Mouse (Mus musculus) left cerebral cortex, adult 11 months (tissue): ENCODE measurements around the gene Elp4.
A peak's percentile ranks its signal among the peaks of the same experiment; 100 is the strongest.

Experiments used
- DNase-seq: peaks from one replicate; pipeline ENCODE4 v3.0.0; 2022; ENCODE audit warnings: low spot score

Gene Elp4

GRCm38 (mm10) chr2:105682011-105682501, 222.3 kb downstream of the Elp4 start:
- DNase-seq, result no peak

DNA sequence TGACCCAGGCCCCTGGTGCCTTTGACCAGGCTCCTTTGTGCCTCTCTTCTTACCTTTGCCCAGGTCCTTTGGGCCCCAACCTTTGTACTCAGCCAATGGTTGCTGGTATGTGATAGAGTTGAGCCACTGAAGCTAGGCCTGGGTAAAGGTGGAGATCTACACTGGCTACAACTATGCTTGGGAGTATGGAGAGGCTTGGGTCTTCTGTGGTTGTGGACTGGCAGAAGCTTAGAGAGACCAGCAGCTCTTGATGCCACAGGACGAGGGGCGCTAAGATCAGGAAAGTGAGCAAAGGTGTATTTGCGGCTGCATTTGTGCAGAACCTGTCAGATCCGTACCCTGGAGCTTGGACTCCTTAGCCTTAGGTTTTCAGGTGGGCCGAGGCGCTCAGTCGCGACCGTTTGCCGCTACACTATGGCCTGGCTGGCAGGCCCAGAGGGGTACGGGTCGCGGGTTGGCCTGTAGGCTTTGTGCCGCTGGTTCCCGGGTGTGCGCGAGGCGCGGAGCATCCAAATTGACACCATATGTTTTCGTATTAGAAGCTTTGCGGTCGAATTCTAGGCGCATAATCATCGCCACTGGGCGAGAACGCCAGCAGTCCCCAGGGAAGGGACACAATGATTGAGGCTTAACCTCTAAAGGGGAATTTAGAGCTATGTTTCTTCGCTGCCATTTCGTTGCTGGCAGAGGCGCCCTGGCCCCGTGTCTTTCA, 223.2 kb downstream of the Elp4 start:
- no peak for DNase-seq

DNA sequence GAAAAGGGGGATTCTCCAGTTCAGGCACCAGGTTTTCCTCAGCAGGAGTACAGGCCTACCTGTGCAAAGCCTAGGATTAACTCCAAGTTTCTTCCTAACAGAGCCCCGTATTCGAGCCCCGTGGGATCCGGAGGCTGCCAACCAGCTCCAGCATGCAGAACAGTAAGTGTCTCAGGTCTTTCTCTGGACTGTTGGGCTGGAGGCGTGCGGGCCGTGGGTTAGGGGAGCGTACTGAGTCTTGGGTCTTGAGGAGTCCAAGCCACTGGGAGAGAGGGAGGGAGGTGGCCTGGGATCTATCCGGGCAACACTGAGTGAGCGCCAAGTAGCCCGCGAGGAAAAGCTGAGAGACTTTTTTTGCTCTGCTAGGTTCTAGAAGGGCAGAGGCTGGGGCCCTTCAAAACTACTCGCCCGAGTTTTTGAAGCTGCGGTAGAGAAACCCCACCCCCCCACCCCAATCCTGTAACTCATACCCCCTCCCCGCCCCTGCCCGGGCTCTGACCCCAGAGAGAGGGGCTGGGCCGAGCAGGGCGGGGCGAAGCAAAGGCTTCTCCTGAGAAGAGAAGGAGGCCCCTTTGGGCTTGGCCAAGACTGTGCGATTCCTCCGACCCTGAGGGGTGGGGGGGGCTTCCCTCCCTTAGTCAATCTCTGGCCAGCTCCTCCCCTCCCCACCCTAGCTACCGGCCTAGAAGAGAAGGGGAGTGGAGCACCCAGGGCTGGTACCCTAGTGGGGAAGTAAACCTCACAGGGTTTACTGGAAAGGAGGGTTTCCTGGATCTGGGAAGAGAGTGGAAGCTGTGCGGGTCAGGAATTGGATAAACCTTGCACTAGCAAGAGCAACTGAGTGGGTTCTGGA, 224.0 kb downstream of the Elp4 start:
- no peak for DNase-seq

GRCm38 (mm10) chr2:105679331-105679730, 225.0 kb downstream of the Elp4 start:
- no peak for DNase-seq

- no peak for DNase-seq
These were observed 225.5 kb downstream of the Elp4 start for GRCm38 (mm10) chr2:105678880-105679321.

GRCm38 (mm10) chr2:105678306-105678705, 226.1 kb downstream of the Elp4 start:
- DNase-seq, result no peak

DNA sequence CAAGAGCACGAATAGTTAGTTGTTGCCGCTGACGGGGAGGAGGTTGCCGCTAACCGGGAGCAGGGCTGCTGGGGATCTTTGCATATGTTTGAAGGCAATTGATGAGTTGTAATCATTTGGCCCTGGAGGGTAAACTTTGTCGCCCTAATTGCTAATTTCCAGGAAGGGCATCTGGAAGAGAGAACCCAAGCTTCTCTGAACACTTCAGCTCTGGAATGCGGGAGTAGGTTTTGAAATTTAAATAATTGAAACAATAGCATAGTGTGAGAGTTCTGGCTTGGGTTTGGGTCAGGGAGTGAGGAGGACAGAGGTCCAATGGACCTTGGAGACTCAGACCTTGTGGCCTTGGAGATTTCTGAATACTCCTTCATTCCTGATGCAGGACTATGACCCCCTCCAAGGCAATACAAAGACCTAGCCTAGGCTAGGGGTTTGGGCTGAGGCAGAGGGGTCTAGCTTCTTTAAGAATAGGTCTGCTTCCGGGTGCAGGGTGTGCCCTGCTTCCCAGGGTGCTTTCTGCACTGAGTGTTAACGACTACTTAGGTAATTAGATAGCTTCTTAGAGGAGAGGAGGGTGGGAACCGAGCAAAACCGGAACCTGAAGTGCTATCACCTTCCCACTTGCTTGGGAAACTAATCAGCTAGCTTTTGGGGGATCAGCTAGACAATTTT, 226.8 kb downstream of the Elp4 start:
- DNase-seq, result no peak

DNA sequence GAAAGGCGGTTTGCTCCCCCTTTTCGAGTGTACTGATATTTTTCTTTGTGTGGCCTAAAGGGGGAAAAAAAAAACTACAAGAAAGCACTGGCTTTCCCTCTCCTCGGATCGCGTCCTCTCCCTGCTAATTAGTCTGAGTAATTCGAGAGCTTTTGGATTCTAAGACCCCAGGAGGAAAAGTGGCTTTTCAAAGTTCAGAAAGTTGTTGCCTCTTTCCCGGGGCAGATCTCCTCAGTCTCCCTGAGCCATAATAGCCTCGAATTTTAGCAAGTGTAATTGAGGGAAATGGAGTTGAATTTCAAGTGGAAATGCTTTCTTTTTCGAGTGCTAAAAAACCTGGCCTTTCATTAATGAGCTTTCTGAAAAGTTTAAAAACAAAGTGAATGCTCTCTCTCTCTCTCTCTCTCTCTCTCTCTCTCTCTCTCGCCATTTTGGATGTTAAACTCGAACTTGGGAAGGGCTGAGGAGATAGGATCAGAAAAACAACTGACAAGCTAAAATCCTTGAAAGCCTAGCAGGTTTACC, 227.4 kb downstream of the Elp4 start:
- no peak for DNase-seq

GRCm38 (mm10) chr2:105676080-105676908, 228.1 kb downstream of the Elp4 start:
- no peak for DNase-seq

GRCm38 (mm10) chr2:105675730-105676079, 228.7 kb downstream of the Elp4 start:
- DNase-seq, result no peak

- peak; percentile 67 for DNase-seq
These were observed 229.3 kb downstream of the Elp4 start for GRCm38 (mm10) chr2:105674875-105675729.

- DNase-seq, result no peak
These were observed 230.1 kb downstream of the Elp4 start for GRCm38 (mm10) chr2:105674061-105674874.

DNA sequence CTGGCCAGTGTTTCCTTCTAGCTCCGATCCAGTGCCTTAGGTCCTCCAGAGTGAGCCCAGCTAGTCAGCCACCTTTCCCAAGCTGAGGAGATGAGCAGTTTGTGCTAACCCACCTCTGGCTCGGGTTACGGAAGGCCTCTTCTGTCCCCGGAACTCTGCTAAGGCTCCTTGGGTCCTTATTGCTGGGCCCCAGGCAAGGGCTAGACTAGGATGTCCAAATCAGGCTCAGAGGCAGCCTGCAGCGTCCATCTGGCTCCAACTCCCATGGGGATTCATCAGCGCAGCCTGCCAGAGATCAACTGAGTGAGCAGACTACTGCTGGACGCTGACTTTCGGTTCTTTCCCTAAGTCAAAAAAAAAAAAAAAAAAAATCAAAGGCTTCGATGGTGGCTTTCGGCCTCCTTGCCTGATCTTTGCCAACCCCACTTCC, 230.7 kb downstream of the Elp4 start:
- DNase-seq, result no peak

GRCm38 (mm10) chr2:105673054-105673453, 231.3 kb downstream of the Elp4 start:
- DNase-seq, result no peak

- DNase-seq, result no peak
These were observed 231.8 kb downstream of the Elp4 start for GRCm38 (mm10) chr2:105672596-105672960.

GRCm38 (mm10) chr2:105671798-105672595, 232.4 kb downstream of the Elp4 start:
- DNase-seq, result no peak

DNA sequence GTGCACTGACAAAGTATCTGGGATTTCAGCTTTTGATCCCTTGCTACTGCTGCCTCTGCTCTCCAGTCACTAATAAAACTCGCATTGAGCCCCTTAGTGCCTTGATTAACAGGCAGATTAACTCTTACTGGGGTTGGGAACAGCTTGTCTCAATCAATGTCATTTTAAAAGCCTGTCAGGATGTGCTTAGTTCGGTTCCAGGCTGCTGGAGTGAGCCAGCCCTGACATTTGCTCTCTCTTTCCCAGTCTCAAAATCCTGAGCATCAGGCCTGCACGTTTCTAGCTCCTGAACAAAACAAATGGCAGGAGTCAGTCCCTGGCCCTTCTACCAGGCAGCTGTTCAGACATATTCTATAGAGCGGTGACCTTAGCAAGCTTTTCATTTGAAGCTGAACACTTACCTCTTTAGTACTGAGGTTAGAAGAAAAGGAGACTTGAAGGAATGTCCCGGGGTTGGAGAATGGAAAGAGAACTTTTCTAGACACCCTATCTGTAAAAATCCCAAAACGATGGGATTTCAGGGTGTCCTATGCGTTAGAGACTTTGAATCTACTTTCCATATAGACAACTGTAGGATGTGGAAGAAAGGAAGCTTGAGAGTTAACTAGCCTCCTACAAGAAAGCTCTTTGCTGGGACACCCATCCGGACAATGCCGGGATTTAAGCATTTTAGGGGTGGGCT, 233.1 kb downstream of the Elp4 start:
- DNase-seq, result no peak

- DNase-seq, result no peak
These were observed 233.7 kb downstream of the Elp4 start for GRCm38 (mm10) chr2:105670731-105671095.
